Mouse (Mus musculus) megakaryocyte, embryonic 14.5 days (primary cell): ENCODE data around the gene Bbs1.

Source experiments
- FLI1 ChIP-seq: IDR thresholded peaks from 2 replicates; pipeline ENCODE4 v1.6.1; 2012; ENCODE audit warnings: low read length, inconsistent platforms, mixed read lengths
- GATA1 ChIP-seq: IDR thresholded peaks from 3 replicates; pipeline ENCODE4 v1.6.1; 2012; ENCODE audit warnings: mixed read lengths, low read length, inconsistent platforms, borderline replicate concordance

DNA sequence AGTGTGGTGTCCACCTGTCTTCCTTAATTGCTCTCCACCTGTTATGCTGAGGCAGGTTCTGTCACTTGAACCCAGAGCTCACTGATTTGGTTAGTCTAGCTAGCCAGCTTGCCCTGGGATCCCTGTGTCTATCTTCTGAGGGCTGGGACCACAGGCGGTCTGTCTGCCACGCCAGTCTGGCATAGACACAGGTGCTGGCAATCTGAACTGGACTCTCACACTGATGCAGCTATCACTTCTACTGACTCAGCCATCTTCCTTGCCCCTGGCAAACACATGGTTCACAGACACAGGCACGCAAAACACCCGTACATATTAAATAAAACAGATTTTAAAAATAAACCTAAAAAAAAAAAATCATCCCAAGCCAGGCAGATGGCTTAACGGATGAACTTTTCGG is 69.4 kb downstream of the Bbs1 start:
- TF ChIP-seq GATA1 (no peak), FLI1 (no peak)
